Mouse (Mus musculus) E14TG2a.4 (cell line): ENCODE measurements at regions not wholly inside any gene's neighbourhood (a gene's known extent, or its start where the extent isn't known, plus 50 kb on each side); places are given as distances from the start of the nearest gene placed in this dataset.

Source experiments
- CTCF ChIP-seq: conservative IDR thresholded peaks from 2 replicates; pipeline ENCODE4 v1.5.1; 2014; ENCODE audit warnings: low read length
- NANOG ChIP-seq: IDR thresholded peaks from 2 replicates; pipeline ENCODE4 v1.6.1; 2014; ENCODE audit warnings: borderline replicate concordance, low read length, mixed read lengths
- POU5F1 ChIP-seq: IDR thresholded peaks from 2 replicates; pipeline ENCODE4 v1.6.1; 2014; ENCODE audit warnings: low read length, borderline replicate concordance

- no peak for TF ChIP-seq CTCF
- no peak for TF ChIP-seq NANOG
- no peak for TF ChIP-seq POU5F1
These were observed 145.7 kb upstream of the 4930535I16Rik start for GRCm38 (mm10) chr4:124063269-124064100.
